Mouse (Mus musculus) ovary, adult 2 months (tissue): Measurements from ENCODE around the gene Yy2. TPM values are rescaled to one million over a fixed set of nuclear protein-coding genes. Genes with fewer than 3 reads are reported as not detected.

Experiments used
- polyA plus RNA-seq: library from polyadenylated mRNA; depleted of rRNA; stranded (reverse); fragments of >200 nt; gene quantifications from 2 replicates; pipeline ENCODE4 v1.2.3, GENCODE M21; 2012; rRNA removed

Yy2 gene
- 0.07 TPM in 1 of 2 replicates, not detected in the other for polyA plus RNA-seq

GRCm38 (mm10) chrX:157568840-157569239, at the start of gene Yy2:
TSS of gene Yy2 (minus strand) at chrX:157568985.

GRCm38 (mm10) chrX:157598186-157598996, 29.6 kb upstream of the Yy2 start, which contains the start of gene Mbtps2:
TSS of gene Mbtps2 (minus strand) at chrX:157598715.

Other genes starting within 250 kb of the Yy2 start
- gene Phex, start 153.7 kb downstream of the Yy2 start, polyA plus RNA-seq: 0.09 TPM in 2 replicates
- 13.3 and 13.8 TPM in 2 replicates for gene Sms, start 76.7 kb downstream of the Yy2 start, polyA plus RNA-seq
- 9.8 and 12.6 TPM in 2 replicates for gene Mbtps2, start 29.7 kb upstream of the Yy2 start, polyA plus RNA-seq
- gene Smpx, start 129.9 kb upstream of the Yy2 start, polyA plus RNA-seq: 0.85 and 2.9 TPM in 2 replicates
- gene Klhl34, start 249.4 kb upstream of the Yy2 start, polyA plus RNA-seq: not detected in 2 replicates